Mouse (Mus musculus) heart, adult 2 months (tissue): ENCODE results near the gene Tmed6.

Experiments
- EP300 ChIP-seq: fragments of 200-500 bp; IDR thresholded peaks from 2 replicates; pipeline ENCODE4 v1.6.1; 2011; ENCODE audit warnings: low read depth, low read length, control low read depth; ENCODE audit not compliant: insufficient read depth
- POLR2A ChIP-seq: fragments of 200-500 bp; IDR thresholded peaks from 2 replicates; pipeline ENCODE4 v1.6.1; 2011; ENCODE audit warnings: mild to moderate bottlenecking, low read depth, low read length, control low read depth; ENCODE audit not compliant: insufficient read depth

GRCm38 (mm10) chr8:107056973-107057369 is 8.5 kb downstream of the Tmed6 start:
- no peak for TF ChIP-seq POLR2A
- TF ChIP-seq EP300, result no peak
